Mouse (Mus musculus): Measurements from ENCODE around the gene Ahcyl2. TPM values are rescaled to one million over a fixed set of nuclear protein-coding genes. Genes with fewer than 3 reads are reported as not detected.

Ahcyl2 gene
- polyA plus RNA-seq, 1 experiment from 2014 or later: 2.0 TPM

DNA sequence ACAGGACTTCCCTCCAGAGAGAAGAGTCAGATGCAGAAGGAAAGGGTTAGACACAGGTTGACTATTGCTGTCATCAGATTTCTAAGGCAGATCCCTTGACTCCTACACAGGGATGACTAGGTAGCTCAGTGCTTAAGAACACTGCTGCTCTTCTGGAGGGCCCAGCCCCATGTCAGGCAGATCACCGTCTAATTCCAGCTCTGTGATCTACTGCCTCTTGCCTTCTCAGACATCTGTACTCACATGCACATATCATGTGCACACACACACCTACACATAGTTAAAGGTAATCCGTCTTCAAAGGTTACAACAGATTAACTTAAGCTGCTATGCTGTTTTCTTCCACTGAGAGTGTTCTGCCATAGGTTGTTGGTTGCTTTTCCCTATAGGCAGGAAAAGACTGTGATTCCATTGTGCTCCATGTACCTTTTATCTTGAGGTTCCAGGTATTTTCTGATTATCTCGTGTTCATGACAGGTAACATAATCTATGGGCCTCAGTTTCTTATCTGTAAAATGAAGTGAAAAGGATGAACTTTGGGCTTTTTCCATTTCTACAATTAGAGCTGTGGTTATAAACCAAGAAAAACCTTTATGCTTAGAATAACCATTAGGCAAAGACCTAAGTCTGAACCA lies 67.8 kb downstream of the Ahcyl2 start:
- DNase-seq (no peak), ATAC-seq (no peak)
- Histone ChIP-seq H3K4me3 (ENCODE audit: low read depth, low read length) (no peak overlapping the region), H3K4me1 (ENCODE audit: insufficient read depth) (no peaks in the 10 kb centered on the region), H3K27ac (ENCODE audit: low read depth) (no peak overlapping the region), H3K27me3 (ENCODE audit: insufficient read depth, low read length) (no peaks in the 10 kb centered on the region), H3K9me3 (ENCODE audit: low read length) (no peaks in the 10 kb centered on the region), H3K36me3 (replicated peaks; ENCODE audit: insufficient read depth, low read length) (no peaks in the 10 kb centered on the region), H3K4me2 (ENCODE audit: low read depth, low read length) (no peak overlapping the region), H3K9ac (replicated peaks) (no peak overlapping the region)
- TF ChIP-seq CTCF (IDR thresholded peaks at IDR 0.05; ENCODE audit: low read depth): no peak
- 77% methylated on average over 3 of the region's 3 CpGs for WGBS (ENCODE audit: insufficient replicate concordance)

DNA sequence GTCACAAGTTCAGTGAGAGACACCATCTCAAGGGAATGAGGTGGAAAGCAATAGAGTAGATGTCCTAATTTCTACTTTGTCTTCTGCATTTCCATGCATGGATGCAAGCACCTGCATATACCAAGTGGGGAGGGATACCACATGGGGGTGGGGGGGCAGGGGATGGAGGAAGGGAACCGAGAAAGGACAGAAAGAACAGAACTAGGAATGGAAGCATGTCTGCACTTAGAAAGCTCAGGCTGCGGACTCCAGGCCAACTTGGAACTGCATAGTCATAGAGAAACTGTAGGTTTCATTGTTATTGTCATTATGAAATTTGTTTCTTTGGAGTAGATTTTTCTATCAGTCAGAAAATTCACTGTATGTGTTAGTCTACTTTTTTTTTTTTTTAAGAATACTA lies 69.8 kb downstream of the Ahcyl2 start:
- no peak overlapping the region for H3K27ac ChIP-seq (ENCODE audit: low read depth)
- 68% methylated on average over 2 of the region's 2 CpGs for WGBS (ENCODE audit: insufficient replicate concordance)
- H3K4me2 ChIP-seq (ENCODE audit: low read depth, low read length): no peak overlapping the region
- H3K4me1 ChIP-seq (ENCODE audit: insufficient read depth): no peaks in the 10 kb centered on the region; the same call in 1 of the 2 replicates
- DNase-seq: no peak
- no peaks in the 10 kb centered on the region for H3K27me3 ChIP-seq (ENCODE audit: insufficient read depth, low read length)
- H3K9me3 ChIP-seq (ENCODE audit: low read length): no peaks in the 10 kb centered on the region
- no peak for ATAC-seq
- H3K4me3 ChIP-seq (ENCODE audit: low read depth, low read length): no peak overlapping the region
- no peaks in the 10 kb centered on the region for H3K36me3 ChIP-seq (replicated peaks; ENCODE audit: insufficient read depth, low read length)
- H3K9ac ChIP-seq (replicated peaks): no peak overlapping the region
- no peak for TF ChIP-seq CTCF (IDR thresholded peaks at IDR 0.05; ENCODE audit: low read depth)
- no peak for TF ChIP-seq EP300 (IDR thresholded peaks at IDR 0.05; ENCODE audit: low read depth)

DNA sequence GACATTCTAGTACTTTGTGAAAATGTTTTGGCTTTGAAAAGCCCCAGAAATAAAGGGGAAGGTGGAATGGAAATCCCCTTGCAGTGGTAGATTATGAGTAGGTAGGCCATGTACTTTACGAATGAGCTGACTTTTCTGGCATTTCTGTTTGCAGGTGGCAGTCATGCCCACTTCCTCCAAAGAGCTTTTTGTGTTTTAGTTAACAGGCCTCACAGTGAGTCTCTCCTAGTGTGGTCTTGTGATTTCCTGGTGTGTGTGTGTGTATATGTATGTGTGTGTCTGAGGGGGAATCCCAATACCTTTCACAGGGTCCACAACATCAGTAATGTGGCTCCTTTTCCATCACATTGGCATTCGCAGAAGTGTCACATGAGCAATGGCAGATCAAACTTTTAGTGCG lies 70.7 kb downstream of the Ahcyl2 start:
- H3K4me2 ChIP-seq (ENCODE audit: low read depth, low read length): no peak overlapping the region
- no peak for TF ChIP-seq EP300 (IDR thresholded peaks at IDR 0.05; ENCODE audit: low read depth)
- TF ChIP-seq CTCF (IDR thresholded peaks at IDR 0.05; ENCODE audit: low read depth): no peak
- no peak for DNase-seq
- 73% methylated on average over 3 of the region's 3 CpGs for WGBS (ENCODE audit: insufficient replicate concordance)
- H3K9me3 ChIP-seq (ENCODE audit: low read length): no peaks in the 10 kb centered on the region
- H3K4me1 ChIP-seq (ENCODE audit: insufficient read depth): no peaks in the 10 kb centered on the region; the same call in 1 of the 2 replicates
- ATAC-seq: no peak
- H3K9ac ChIP-seq (replicated peaks): no peak overlapping the region
- no peak overlapping the region for H3K4me3 ChIP-seq (ENCODE audit: low read depth, low read length)
- H3K27ac ChIP-seq (ENCODE audit: low read depth): no peak overlapping the region
- no peaks in the 10 kb centered on the region for H3K36me3 ChIP-seq (replicated peaks; ENCODE audit: insufficient read depth, low read length)
- no peaks in the 10 kb centered on the region for H3K27me3 ChIP-seq (ENCODE audit: insufficient read depth, low read length)

DNA sequence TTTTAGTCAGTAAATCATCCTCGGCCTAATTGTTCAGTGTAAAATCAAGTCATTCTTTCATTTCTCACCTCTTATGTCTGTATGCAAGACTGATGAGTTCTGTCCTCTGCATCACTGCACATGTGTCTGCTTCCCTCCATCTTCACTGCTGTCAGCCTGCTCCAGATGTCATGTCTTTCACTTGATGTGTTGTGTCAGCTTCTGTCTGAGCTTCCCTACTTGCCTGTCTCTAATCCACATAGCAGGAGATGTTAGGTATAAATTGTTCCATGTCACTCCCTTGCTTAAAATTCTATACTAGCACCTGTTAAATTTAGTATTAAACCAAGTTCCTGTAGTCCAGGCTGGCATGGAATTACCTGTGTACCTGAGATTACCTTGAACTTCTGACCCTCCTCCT lies 72.2 kb downstream of the Ahcyl2 start:
- no peaks in the 10 kb centered on the region for H3K27me3 ChIP-seq (ENCODE audit: insufficient read depth, low read length)
- DNase-seq (no peak), ATAC-seq (no peak)
- H3K4me1 ChIP-seq (ENCODE audit: insufficient read depth): no peaks in the 10 kb centered on the region; the same call in 1 of the 2 replicates
- no peaks in the 10 kb centered on the region for H3K9me3 ChIP-seq (ENCODE audit: low read length)
- no peaks in the 10 kb centered on the region for H3K36me3 ChIP-seq (replicated peaks; ENCODE audit: insufficient read depth, low read length)
- TF ChIP-seq EP300 (IDR thresholded peaks at IDR 0.05; ENCODE audit: low read depth): no peak
- TF ChIP-seq CTCF (IDR thresholded peaks at IDR 0.05; ENCODE audit: low read depth): no peak
- H3K4me3 ChIP-seq (ENCODE audit: low read depth, low read length): no peak overlapping the region
- WGBS (ENCODE audit: insufficient replicate concordance): 82% methylated on average over 1 of the region's 1 CpGs
- no peak overlapping the region for H3K9ac ChIP-seq (replicated peaks)
- no peak overlapping the region for H3K27ac ChIP-seq (ENCODE audit: low read depth)
- H3K4me2 ChIP-seq (ENCODE audit: low read depth, low read length): no peak overlapping the region

DNA sequence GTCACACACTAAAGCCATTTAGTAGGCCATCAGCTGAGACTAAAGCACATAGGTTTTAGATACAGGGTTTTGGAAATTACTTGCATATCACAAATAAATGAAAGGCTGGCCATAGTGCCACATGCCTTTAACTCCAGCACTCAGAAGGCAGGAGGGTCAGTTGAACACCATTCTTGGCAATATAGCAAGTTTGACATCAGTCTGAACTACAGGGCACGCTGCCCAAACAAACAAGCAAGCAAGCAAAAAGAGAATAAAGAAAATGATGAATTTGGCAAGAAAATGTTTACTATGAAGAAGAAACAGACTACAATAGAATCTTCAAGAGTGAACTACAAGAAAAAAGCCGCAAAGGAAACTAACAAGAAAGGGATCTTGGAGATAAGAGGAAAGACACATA lies 73.7 kb downstream of the Ahcyl2 start:
- 72% methylated on average over 2 of the region's 2 CpGs for WGBS (ENCODE audit: insufficient replicate concordance)
- TF ChIP-seq CTCF (IDR thresholded peaks at IDR 0.05; ENCODE audit: low read depth) (no peak), EP300 (IDR thresholded peaks at IDR 0.05; ENCODE audit: low read depth) (no peak)
- Histone ChIP-seq H3K27me3 (ENCODE audit: insufficient read depth, low read length) (no peaks in the 10 kb centered on the region), H3K36me3 (replicated peaks; ENCODE audit: insufficient read depth, low read length) (no peaks in the 10 kb centered on the region), H3K4me3 (ENCODE audit: low read depth, low read length) (no peak overlapping the region), H3K4me2 (ENCODE audit: low read depth, low read length) (no peak overlapping the region), H3K9me3 (ENCODE audit: low read length) (no peaks in the 10 kb centered on the region), H3K9ac (replicated peaks) (no peak overlapping the region), H3K4me1 (ENCODE audit: insufficient read depth) (no peaks in the 10 kb centered on the region; the same call in 1 of the 2 replicates), H3K27ac (ENCODE audit: low read depth) (no peak overlapping the region)
- DNase-seq (peak; percentile 22), ATAC-seq (no peak)

DNA sequence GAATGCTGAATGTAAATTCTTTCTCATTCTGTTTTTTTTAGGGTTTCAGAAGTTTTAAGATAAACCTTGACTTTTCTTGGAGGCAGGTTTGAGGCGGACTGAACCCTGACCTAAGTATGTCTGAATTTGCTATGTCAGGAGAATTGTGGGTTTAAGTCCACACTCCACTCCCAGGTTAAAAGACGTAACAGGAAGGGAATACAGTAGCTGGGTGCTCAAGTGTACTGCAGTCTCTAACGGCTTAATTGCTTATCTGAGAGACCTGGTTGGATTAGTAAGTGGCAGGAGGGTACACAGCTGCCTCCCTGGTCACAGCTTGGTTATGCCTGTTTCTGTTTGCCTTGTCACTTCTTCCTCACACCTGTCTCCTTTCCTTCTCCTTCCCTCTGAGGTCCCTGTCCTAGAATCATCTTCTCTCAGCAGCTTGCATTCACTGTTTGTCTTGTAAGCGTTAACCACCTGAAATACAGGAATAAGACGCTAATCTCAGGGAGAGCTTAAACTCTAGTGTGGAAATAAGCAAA lies 79.9 kb downstream of the Ahcyl2 start:
- Histone ChIP-seq H3K27me3 (ENCODE audit: insufficient read depth, low read length) (no peaks in the 10 kb centered on the region), H3K36me3 (replicated peaks; ENCODE audit: insufficient read depth, low read length) (no peaks in the 10 kb centered on the region), H3K27ac (ENCODE audit: low read depth) (no peak overlapping the region), H3K4me3 (ENCODE audit: low read depth, low read length) (no peak overlapping the region), H3K4me2 (ENCODE audit: low read depth, low read length) (no peak overlapping the region), H3K4me1 (ENCODE audit: insufficient read depth) (peaks cover 16% of the 10 kb centered on the region), H3K9me3 (ENCODE audit: low read length) (no peaks in the 10 kb centered on the region), H3K9ac (replicated peaks) (no peak overlapping the region)
- TF ChIP-seq CTCF (IDR thresholded peaks at IDR 0.05; ENCODE audit: low read depth) (no peak), EP300 (IDR thresholded peaks at IDR 0.05; ENCODE audit: low read depth) (no peak)
- no peak for DNase-seq
- WGBS (ENCODE audit: insufficient replicate concordance): 61% methylated on average over 5 of the region's 5 CpGs
- no peak for ATAC-seq
